In genomic region chr11:67482217-67482760, GRCm38 (mm10) we compare ENCODE assay signal across 8 mouse cellular contexts. TPM values are rescaled to one million over a fixed set of nuclear protein-coding genes. Genes with fewer than 3 reads are reported as not detected.
DNase-seq lines count a peak whose midpoint lies in the region; ATAC-seq and TF ChIP-seq lines count a peak whose summit lies in the region.

No protein-coding gene starts in this region.

- H3K36me3 ChIP-seq in liver, embryonic 16.5 days (ENCODE audit: control insufficient read depth, insufficient read depth): no peaks in the 10 kb centered on the region
- H3K36me3 ChIP-seq in liver, embryonic 12.5 days: no peaks in the 10 kb centered on the region
- H3K36me3 ChIP-seq in embryonic facial prominence, embryonic 13.5 days: no peaks in the 10 kb centered on the region
- H3K36me3 ChIP-seq in heart, embryonic 15.5 days: no peaks in the 10 kb centered on the region
- H3K36me3 ChIP-seq in liver, postnatal 0 days (replicated peaks; ENCODE audit: insufficient read depth, low read length): no peaks in the 10 kb centered on the region

- no peaks in the 10 kb centered on the region for H3K27me3 ChIP-seq in liver, embryonic 16.5 days (ENCODE audit: control insufficient read depth, insufficient read depth, low read depth, low read length)
- no peaks in the 10 kb centered on the region for H3K27me3 ChIP-seq in liver, embryonic 12.5 days (replicated peaks)
- H3K27me3 ChIP-seq in embryonic facial prominence, embryonic 13.5 days: no peaks in the 10 kb centered on the region
- no peaks in the 10 kb centered on the region for H3K27me3 ChIP-seq in heart, embryonic 15.5 days
- H3K27me3 ChIP-seq in liver, postnatal 0 days (ENCODE audit: insufficient read depth, low read length): no peaks in the 10 kb centered on the region

- H3K9me3 ChIP-seq in liver, embryonic 16.5 days (replicated peaks; ENCODE audit: control insufficient read depth, low read length): no peaks in the 10 kb centered on the region
- no peaks in the 10 kb centered on the region for H3K9me3 ChIP-seq in liver, embryonic 12.5 days (replicated peaks)
- H3K9me3 ChIP-seq in embryonic facial prominence, embryonic 13.5 days: no peaks in the 10 kb centered on the region
- no peaks in the 10 kb centered on the region for H3K9me3 ChIP-seq in heart, embryonic 15.5 days (replicated peaks)
- H3K9me3 ChIP-seq in liver, postnatal 0 days (ENCODE audit: low read length): no peaks in the 10 kb centered on the region

- no peak for TF ChIP-seq EP300 in liver, postnatal 0 days (IDR thresholded peaks at IDR 0.05; ENCODE audit: low read depth)

- H3K4me1 ChIP-seq in liver, embryonic 16.5 days (ENCODE audit: control insufficient read depth, low read depth, low read length): no peaks in the 10 kb centered on the region
- no peaks in the 10 kb centered on the region for H3K4me1 ChIP-seq in liver, embryonic 12.5 days
- peaks cover 22% of the 10 kb centered on the region for H3K4me1 ChIP-seq in embryonic facial prominence, embryonic 13.5 days
- peaks cover 42% of the 10 kb centered on the region for H3K4me1 ChIP-seq in heart, embryonic 15.5 days (replicated peaks)
- H3K4me1 ChIP-seq in liver, postnatal 0 days (ENCODE audit: insufficient read depth): peaks cover 21% of the 10 kb centered on the region

- no peak overlapping the region for H3K9ac ChIP-seq in liver, embryonic 16.5 days (ENCODE audit: low read depth, low read length)
- H3K9ac ChIP-seq in liver, embryonic 12.5 days: no peak overlapping the region
- H3K9ac ChIP-seq in embryonic facial prominence, embryonic 13.5 days: 0 out of 2 replicates have a peak overlapping the region, but pooled peaks have one; percentile 27
- no peak overlapping the region for H3K9ac ChIP-seq in heart, embryonic 15.5 days
- no peak overlapping the region for H3K9ac ChIP-seq in liver, postnatal 0 days (replicated peaks)

- ATAC-seq in liver, embryonic 16.5 days (ENCODE audit: low read depth): no peak
- ATAC-seq in liver, embryonic 12.5 days: no peak
- ATAC-seq in embryonic facial prominence, embryonic 13.5 days (ENCODE audit: insufficient number of reproducible peaks, insufficient read depth, low FRiP score, low TSS enrichment, low read depth): 0 out of 2 replicates have a peak, but pooled peaks have one; percentile 54
- ATAC-seq in heart, embryonic 15.5 days (replicated peaks; ENCODE audit: insufficient number of reproducible peaks, insufficient read depth, low FRiP score, low read depth): peak; percentile 63; the same call in 1 of the 2 replicates
- ATAC-seq in liver, postnatal 0 days: no peak
- ATAC-seq in megakaryocyte-erythroid progenitor cell, adult 5-6 weeks (replicated peaks; ENCODE audit: low FRiP score, low TSS enrichment, poor library complexity, severe bottlenecking): no peak

- DNase-seq in liver, postnatal 0 days: peak; percentile 24
- peak; percentile 11 for DNase-seq in testis, postnatal 14 days (ENCODE audit: low spot score)
- DNase-seq in embryo, embryonic 11 days: no peak

- no peak overlapping the region for H3K4me3 ChIP-seq in liver, embryonic 16.5 days (ENCODE audit: low read depth, low read length)
- H3K4me3 ChIP-seq in liver, embryonic 12.5 days: no peak overlapping the region
- no peak overlapping the region for H3K4me3 ChIP-seq in embryonic facial prominence, embryonic 13.5 days
- no peak overlapping the region for H3K4me3 ChIP-seq in heart, embryonic 15.5 days
- H3K4me3 ChIP-seq in liver, postnatal 0 days (ENCODE audit: low read depth, low read length): no peak overlapping the region

- 30% methylated on average over 9 of the region's 9 CpGs for WGBS in liver, embryonic 16.5 days (ENCODE audit: insufficient replicate concordance)
- WGBS in liver, embryonic 12.5 days (ENCODE audit: insufficient replicate concordance): 28% methylated on average over 9 of the region's 9 CpGs
- WGBS in embryonic facial prominence, embryonic 13.5 days: 39% methylated on average over 9 of the region's 9 CpGs
- WGBS in heart, embryonic 15.5 days: 38% methylated on average over 9 of the region's 9 CpGs
- 40% methylated on average over 9 of the region's 9 CpGs for WGBS in liver, postnatal 0 days (ENCODE audit: insufficient replicate concordance)

- 0 out of 2 replicates have a peak overlapping the region, but pooled peaks have one; percentile 29 for H3K27ac ChIP-seq in liver, embryonic 16.5 days (ENCODE audit: low read length)
- H3K27ac ChIP-seq in liver, embryonic 12.5 days: no peak overlapping the region
- peak overlapping the region; percentile 76 for H3K27ac ChIP-seq in embryonic facial prominence, embryonic 13.5 days
- H3K27ac ChIP-seq in heart, embryonic 15.5 days: peak overlapping the region; percentile 35
- no peak overlapping the region; the same call in 1 of the 2 replicates for H3K27ac ChIP-seq in liver, postnatal 0 days (ENCODE audit: low read depth)

- H3K4me2 ChIP-seq in liver, embryonic 16.5 days (ENCODE audit: low read depth, low read length): no peak overlapping the region
- no peak overlapping the region for H3K4me2 ChIP-seq in liver, embryonic 12.5 days
- peak overlapping the region; percentile 10; the same call in 1 of the 2 replicates for H3K4me2 ChIP-seq in embryonic facial prominence, embryonic 13.5 days
- peak overlapping the region; percentile 8; the same call in 1 of the 2 replicates for H3K4me2 ChIP-seq in heart, embryonic 15.5 days
- H3K4me2 ChIP-seq in liver, postnatal 0 days (ENCODE audit: low read depth, low read length): no peak overlapping the region

- no peak for TF ChIP-seq CTCF in liver, postnatal 0 days (IDR thresholded peaks at IDR 0.05; ENCODE audit: low read depth)

RNA-seq across cellular contexts. Expression of gene Gas7, which starts 27.1 kb away (rescaled TPM):
- 2.0 and 2.5 TPM in 2 replicates for polyA plus RNA-seq in liver, embryonic 16.5 days (2015; fragmentation: Nextera tagmentation; extraction: Ambion mirVana)
- 1.8 and 2.1 TPM in 2 replicates for polyA plus RNA-seq in liver, embryonic 12.5 days (2016; fragmentation: Nextera tagmentation; extraction: Ambion mirVana)
- 9.3 and 11.9 TPM in 2 replicates for polyA plus RNA-seq in embryonic facial prominence, embryonic 13.5 days (2015; fragmentation: Nextera tagmentation; extraction: Ambion mirVana)
- polyA plus RNA-seq in heart, embryonic 15.5 days (2015; fragmentation: Nextera tagmentation; extraction: Ambion mirVana): 8.2 and 9.4 TPM in 2 replicates
- polyA plus RNA-seq in liver, postnatal 0 days (2015; fragmentation: Nextera tagmentation; extraction: Ambion mirVana): 2.4 and 2.7 TPM in 2 replicates
- 0.67 and 3.4 TPM in 2 replicates for total RNA-seq in megakaryocyte-erythroid progenitor cell, adult 5-6 weeks (2014; fragmentation: Nextera tagmentation)
- total RNA-seq in megakaryocyte-erythroid progenitor cell, adult 5-6 weeks (2017): 0.80 and 1.3 TPM in 2 replicates

Comparison
In these comparisons a context has a peak if more than half of its experiments do, and no peak if none do; other contexts are left out.
1. H3K27ac ChIP-seq: peak in liver, embryonic 16.5 days (single experiment), embryonic facial prominence, embryonic 13.5 days (single experiment) and heart, embryonic 15.5 days (single experiment); none in liver, embryonic 12.5 days (single experiment) and liver, postnatal 0 days (single experiment).
2. ATAC-seq: peak in embryonic facial prominence, embryonic 13.5 days (single experiment) and heart, embryonic 15.5 days (single experiment); none in liver, embryonic 16.5 days (single experiment), liver, embryonic 12.5 days (single experiment), liver, postnatal 0 days (single experiment) and megakaryocyte-erythroid progenitor cell, adult 5-6 weeks (single experiment).
3. H3K4me2 ChIP-seq: peak in embryonic facial prominence, embryonic 13.5 days (single experiment) and heart, embryonic 15.5 days (single experiment); none in liver, embryonic 16.5 days (single experiment), liver, embryonic 12.5 days (single experiment) and liver, postnatal 0 days (single experiment).